Mouse (Mus musculus): ENCODE results near the gene Dock3. TPM values are rescaled to one million over a fixed set of nuclear protein-coding genes. Genes with fewer than 3 reads are reported as not detected.
"Not testable (repeated sequence)": the region's sequence is repeated elsewhere in the genome, so short reads cannot be mapped to it uniquely, and the experiment has no call there.

Gene Dock3
- total RNA-seq, 2 experiments from 2014 or later: 0.25 to 0.41 TPM

DNA sequence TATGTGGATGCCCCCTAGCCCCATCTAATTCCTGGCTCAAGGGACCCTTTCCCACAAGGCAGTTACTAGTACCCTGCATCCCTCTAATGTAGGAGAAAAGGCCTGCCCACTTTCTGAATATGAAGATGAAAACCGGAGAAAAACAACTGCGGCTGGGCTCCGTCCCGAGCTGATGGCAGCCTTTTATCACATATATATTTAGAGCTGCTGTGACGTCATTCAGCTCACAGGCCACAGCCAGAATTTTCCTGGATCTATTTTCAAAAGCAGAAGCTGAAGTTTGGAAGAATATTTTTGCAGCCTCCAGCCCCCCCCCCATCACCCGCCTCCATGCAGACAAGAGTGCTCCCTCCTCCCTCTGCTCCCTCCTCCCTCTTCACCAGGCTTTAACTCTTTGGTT is 27.9 kb upstream of the Dock3 start:
- DNase-seq (ENCODE audit: low spot score in 2 of 2): no peak

- DNase-seq (ENCODE audit: low spot score in 2 of 2): no peak
Observed at GRCm38 (mm10) chr9:107255596-107255995, 23.9 kb upstream of the Dock3 start.

- no peak for DNase-seq (ENCODE audit: low spot score in 2 of 2)
Observed at GRCm38 (mm10) chr9:107254925-107255324, 23.2 kb upstream of the Dock3 start.

GRCm38 (mm10) chr9:107254476-107254875 is 22.8 kb upstream of the Dock3 start:
- DNase-seq (ENCODE audit: low spot score in 2 of 2): peak in 1 of 2 experiments; percentile 33

DNA sequence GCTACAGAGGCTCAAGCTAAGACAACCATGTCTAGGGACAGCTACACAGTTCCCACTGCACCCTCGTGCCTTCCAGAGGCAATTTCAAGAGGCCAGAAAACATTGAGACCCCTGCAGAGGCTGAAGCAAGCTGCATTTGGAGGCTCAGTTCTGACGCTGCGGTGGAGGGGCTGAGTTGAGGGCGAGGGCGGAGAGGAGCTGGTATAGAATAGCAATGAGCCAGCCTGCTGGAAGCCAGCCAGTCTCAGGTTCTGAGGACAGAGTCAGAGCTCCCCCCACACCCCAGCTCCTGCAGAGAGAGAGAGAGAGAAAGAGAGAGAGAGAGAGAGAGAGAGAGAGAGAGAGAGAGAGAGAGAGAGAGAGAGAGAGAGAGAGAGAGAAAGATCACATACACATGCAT is 20.5 kb upstream of the Dock3 start:
- DNase-seq (ENCODE audit: low spot score in 2 of 2): no peak

GRCm38 (mm10) chr9:107250416-107251337 is 19.0 kb upstream of the Dock3 start:
- DNase-seq (ENCODE audit: low spot score in 2 of 2): no peak

GRCm38 (mm10) chr9:107249154-107249553 is 17.4 kb upstream of the Dock3 start:
- DNase-seq (ENCODE audit: low spot score in 2 of 2): no peak

DNA sequence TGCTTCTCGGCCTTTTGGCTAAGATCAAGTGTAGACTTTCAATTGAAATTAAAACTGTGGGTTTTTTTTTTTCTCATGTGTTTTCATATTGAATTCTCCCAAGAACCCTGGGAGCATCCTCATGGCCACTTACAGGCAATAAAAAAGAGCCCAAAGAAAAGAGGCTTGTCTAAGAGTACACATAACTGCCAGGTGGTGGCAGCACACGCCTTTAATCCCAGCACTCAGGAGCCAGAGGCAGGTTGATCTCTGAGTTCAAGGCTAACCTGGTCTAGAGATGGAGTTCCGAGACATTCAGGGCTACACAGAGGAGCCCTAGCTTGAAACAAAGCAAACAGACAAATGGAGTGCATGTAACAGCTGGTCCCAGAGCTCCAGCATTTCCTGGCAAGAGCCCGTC is 14.5 kb upstream of the Dock3 start:
- no peak for DNase-seq (ENCODE audit: low spot score in 2 of 2)

- DNase-seq (ENCODE audit: low spot score in 2 of 2): no peak
Observed at GRCm38 (mm10) chr9:107245311-107245710, 13.6 kb upstream of the Dock3 start.

DNA sequence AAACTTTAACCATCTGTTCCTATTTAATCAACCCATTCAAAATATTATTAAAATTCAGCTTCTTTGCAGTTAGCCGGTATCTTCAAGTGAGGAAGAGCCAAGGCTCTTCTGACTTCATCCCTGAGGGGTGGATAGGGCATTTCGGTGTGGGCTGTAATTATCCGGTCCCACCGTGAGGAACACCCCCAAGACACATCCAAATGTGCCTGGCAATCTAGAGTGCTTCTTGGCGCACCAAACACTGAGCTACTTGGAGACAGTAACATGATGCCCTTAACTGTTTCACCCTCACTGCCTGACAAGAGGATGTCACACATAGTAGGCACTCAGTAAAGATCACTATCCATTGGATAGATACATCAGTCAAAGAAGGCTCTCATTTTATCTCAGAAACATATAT is 4.4 kb upstream of the Dock3 start:
- no peak for DNase-seq (ENCODE audit: low spot score in 2 of 2)

- DNase-seq (ENCODE audit: low spot score in 2 of 2): no peak
Observed at GRCm38 (mm10) chr9:107235261-107235660, 3.6 kb upstream of the Dock3 start.

- no peak for DNase-seq (ENCODE audit: low spot score in 2 of 2)
Observed at GRCm38 (mm10) chr9:107232140-107232539, 431 bp upstream of the Dock3 start.

DNA sequence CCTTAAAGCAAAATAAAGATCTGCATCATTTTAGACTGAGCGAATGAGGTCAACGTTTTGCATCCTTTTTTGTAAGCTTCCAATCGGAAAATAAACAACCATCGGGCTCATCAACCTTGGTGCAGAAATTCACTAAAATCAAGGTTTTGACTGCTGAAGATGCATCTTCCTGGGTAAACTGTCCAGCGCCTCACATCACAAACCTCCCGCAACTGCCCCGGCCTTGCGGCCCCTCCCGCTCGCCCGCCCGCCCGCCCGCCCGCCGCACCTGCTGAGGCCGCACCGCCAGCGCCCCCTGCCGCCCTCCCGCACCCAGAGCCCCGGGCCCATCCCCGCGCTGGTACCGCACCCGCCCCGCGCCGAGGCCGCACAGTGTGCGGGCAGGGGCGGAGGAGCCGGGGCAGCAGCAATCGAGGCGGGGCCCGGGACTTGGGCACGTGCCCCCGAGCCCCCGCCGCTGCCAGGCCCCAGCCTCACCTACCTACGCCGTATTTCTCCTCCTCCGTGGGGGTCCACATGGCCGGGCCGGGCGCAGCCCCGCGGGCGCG is 644 bp downstream of the Dock3 start:
- DNase-seq (ENCODE audit: low spot score in 2 of 2): peak in 1 of 2 experiments; percentile 27

DNA sequence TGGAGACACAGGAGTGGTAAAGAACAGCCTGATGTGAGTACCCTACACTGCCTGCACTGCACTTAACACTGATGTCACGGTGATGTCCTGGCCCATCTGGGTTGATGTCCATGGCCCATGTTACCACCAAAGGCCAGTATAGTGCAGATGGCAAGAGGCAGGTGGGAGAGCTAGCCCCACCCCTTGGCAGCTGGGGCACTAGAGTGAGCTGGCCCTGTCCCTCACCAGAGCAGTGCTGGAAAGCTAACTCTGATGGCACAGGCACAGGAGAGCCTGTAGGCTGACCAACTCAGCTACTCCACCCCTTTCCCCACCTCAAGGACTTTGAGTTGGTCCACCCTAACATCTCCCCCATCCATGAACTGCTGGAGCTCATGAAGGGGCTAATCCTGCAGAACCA is 7.1 kb downstream of the Dock3 start:
- DNase-seq (ENCODE audit: low spot score in 2 of 2): no peak

DNA sequence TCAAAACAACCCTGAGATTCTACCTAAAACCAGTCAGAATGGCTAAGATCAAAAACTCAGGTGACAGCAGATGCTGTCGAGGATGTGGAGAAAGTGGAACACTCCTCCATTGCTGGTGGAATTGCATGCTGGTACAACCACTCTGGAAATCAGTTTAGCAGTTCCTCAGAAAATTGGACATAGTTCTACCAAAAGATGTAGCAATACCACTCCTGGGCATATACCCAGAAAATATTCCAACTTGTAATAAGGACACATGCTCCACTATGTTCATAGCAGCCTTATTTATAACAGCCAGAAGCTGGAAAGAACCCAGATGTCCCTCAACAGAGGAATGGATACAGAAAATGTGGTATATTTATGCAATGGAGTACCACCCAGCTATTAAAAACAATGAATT is 56.9 kb downstream of the Dock3 start:
- not testable (repeated sequence) for DNase-seq (ENCODE audit: low spot score in 2 of 2)

GRCm38 (mm10) chr9:107165792-107166191 is 65.9 kb downstream of the Dock3 start:
- no peak for DNase-seq (ENCODE audit: low spot score in 2 of 2)

DNA sequence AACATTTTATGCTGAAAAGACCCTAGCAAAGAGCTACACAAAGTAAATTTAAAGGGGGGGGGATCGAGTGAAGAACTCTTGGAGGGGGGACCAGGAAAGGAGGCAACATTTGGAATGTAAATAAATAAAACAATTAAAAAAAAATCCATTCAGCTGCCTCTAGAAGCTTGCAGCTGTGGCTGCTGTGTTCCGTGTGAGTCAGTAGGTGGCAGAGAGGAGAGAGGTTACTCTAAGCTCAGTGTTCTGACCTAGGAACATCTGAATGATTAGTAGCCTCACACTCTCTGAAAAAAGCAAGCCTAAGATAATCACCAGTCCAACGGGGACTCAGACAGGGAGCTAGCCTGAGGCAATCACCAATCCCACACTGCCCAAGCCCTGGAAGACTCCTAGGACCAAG is 66.9 kb downstream of the Dock3 start:
- DNase-seq (ENCODE audit: low spot score in 2 of 2): no peak

DNA sequence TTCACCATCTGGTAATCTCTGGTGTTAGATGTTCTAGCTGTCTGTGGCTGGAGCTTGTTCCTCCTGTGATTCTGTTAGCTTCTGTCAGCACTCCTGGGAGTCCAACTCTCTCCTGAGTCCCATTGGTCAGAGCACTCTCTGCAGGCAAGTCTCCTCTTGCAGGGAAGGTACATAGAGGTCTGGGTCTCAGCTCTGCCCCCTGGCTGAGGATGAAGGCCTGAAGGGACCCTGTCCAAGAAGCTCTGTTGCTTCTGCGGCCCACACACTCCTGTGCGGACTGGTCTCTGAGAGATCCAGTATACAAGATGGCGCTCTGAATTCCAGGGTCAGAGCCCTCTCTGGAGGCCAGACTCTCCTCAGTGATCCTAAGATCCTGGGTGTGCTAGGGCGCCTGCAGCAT is 75.3 kb downstream of the Dock3 start:
- DNase-seq (ENCODE audit: low spot score in 2 of 2): not testable (repeated sequence)

- DNase-seq (ENCODE audit: low spot score in 2 of 2): no peak
Observed at GRCm38 (mm10) chr9:107112791-107113190, 118.9 kb downstream of the Dock3 start.

- DNase-seq (ENCODE audit: low spot score in 2 of 2): no peak
Observed at GRCm38 (mm10) chr9:107112056-107112455, 119.7 kb downstream of the Dock3 start.

DNA sequence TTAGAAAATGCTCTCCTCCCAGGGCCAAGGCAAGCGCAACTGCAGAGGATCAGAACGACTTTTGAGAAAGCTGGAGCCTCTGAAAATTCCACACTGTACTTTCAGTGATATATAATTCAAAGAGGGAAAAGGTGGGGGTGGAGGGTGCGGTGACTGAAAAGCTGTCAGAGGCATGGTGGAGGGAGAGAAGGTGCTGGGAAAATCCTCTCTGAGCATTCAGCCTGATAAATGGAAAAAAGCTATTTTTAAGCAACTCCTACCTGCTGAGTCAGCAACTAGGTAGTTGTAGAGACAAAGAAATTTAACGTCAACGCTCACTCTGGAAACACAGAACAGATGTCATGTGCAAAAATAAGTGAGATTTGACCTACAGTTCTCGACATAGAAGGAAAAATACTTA is 132.2 kb downstream of the Dock3 start:
- no peak for DNase-seq (ENCODE audit: low spot score in 2 of 2)

DNA sequence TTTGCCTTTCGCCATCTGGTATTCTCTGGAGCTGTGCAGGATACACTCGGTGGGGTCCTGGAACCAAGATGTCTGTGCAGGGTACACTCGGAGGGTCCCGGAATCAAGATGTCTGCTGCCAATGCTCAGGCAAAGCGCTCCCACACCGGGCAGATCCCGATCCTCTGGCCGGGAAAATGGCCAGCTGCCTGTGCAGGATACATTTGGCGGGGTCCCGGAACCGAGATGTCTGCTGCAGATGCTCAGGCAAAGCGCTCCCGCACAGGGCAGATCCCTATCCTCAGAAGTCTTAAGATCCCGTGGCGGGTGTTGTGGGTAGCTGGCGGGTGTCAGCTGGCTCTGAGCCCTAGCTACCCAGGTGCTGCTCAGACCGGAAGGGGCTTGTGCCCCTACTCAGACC is 142.3 kb downstream of the Dock3 start:
- not testable (repeated sequence) for DNase-seq (ENCODE audit: low spot score in 2 of 2)

DNA sequence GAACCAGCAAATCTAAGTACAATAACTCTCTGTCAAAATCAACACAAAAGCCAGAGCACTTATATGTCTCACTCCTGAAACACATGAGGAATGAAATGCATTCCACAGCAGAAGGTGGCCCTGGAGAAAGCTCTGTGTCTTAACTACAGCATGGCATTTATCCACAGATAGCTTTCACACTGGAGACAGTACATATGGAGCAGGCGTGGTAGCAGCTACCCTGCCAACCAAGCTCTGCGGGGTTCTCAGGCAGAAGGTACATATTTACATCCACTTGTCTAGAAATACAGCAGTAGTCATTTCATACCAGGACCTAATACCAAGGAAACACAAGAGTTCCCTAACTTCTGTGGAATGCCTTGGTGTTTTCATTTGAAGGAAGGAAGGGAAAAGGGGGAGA is 144.2 kb downstream of the Dock3 start:
- DNase-seq (ENCODE audit: low spot score in 2 of 2): no peak

Data from gastrocnemius, postnatal 4 days (tissue).